17 mouse cellular contexts compared by ENCODE assay signal in genomic region chr4:41260691-41261090, GRCm38 (mm10).
"Had no signal": no experiment of that assay in that cellular context is flagged by ENCODE, and none has a peak within 500 bp of the region (broad histone marks: within the 10 kb centered on the region; RNA-seq: fewer than 3 reads in every experiment).

No protein-coding gene starts in this region.

- DNase-seq: liver, postnatal 0 days; lung, adult 2 months; lung, postnatal 10 days; lung, postnatal 4 days; retina, postnatal 1 day; right cerebral cortex, adult 18-20 months; right cerebral cortex, postnatal 25 days; right cerebral cortex, postnatal 4 days; spleen, adult 18-20 months; thymus, adult 18-20 months; thymus, postnatal 14 days; thymus, postnatal 36 days had no signal

- H3K27ac ChIP-seq: lung, embryonic 15.5 days; midbrain, embryonic 13.5 days; midbrain, embryonic 15.5 days; neural tube, embryonic 13.5 days; neural tube, embryonic 15.5 days had no signal

- H3K4me3 ChIP-seq: lung, embryonic 15.5 days; midbrain, embryonic 13.5 days; midbrain, embryonic 15.5 days; neural tube, embryonic 13.5 days; neural tube, embryonic 15.5 days had no signal
